Mouse (Mus musculus): Measurements from ENCODE around the gene Mta2. TPM values are rescaled to one million over a fixed set of nuclear protein-coding genes. Genes with fewer than 3 reads are reported as not detected.
A peak's percentile ranks its signal among the peaks of the same experiment; 100 is the strongest.

The Mta2 gene
- polyA plus RNA-seq, 1 experiment: 31.0 TPM

DNA sequence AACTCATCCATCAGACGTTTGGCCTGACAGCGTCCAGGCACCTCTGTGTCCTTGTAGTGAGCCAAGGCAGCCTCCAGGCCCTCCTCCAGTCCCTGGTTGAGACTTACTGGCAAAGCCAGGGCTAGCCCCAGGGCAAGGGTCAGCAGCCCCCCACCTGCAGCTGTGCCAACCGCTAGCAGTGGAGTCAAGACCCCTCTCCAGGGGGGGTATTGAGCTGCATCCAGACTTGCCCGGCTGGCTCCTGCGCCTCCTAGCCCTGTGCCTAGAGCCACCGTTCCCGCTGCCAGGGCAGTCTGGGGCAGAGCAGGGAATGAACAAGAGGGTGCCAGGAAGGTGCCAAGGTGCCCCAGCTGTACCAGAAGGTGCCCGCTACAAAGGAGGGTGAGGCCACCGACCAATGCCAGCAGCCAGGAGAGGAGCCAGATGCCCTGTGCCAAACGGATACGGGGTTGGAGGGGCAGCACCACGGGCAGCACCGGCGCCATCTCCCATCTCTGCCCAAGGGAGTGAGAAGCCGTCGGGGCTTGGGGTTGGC is 12.9 kb upstream of the Mta2 start:
- DNase-seq (ENCODE audit: extremely low spot score in 1 of 2, low spot score in 1 of 2): no peak

DNA sequence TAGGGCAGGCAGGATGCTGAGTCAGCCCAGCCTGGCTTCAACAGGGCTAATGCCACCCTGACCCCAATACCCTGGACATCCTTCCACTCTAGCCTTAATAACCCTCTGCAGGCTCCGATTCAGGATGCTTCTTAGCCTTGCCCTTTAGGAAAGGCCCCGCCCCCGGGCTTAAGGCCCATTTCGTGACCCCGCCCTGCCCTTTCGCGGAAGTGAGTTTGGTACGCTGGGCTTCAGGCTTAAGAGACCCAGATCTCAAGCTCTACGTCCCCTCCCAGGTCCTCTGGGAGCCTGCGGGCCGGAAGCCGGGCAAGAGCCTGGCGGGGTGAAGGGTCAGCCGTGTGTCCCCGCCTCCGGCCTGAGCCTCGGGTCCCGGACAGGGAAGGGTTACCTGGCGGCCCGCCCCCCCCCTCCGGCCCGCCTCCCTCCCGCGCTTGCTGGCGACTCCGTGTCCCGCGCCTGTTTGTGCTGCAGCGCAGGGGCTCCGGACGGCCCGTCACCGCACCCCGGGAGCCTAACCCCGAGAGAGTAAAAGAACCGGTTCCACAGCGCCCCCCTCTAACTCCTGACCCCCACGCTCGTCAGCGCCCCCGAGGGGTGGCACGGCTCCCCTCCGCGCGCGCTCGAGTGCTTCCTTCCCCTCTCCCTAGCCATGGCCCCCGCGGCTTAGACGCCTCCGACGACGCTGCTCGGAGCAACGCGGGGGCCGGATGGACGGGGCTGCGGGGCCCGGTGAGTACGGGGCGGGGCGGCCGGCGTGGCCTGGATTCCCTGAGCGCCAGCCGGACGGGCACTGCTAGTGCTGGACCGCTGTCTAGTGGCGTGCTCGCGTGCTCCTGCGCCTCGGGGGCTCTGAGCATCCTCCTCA is 12.2 kb upstream of the Mta2 start, which contains the start of the genes Rom1 and Eml3:
Gene Rom1 (minus strand): TSS at position 133 of the 865 bp plus-strand sequence.
Gene Eml3 (plus strand): TSS at position 329 of the 865 bp plus-strand sequence.
- DNase-seq (ENCODE audit: extremely low spot score in 1 of 2, low spot score in 1 of 2): no peak

DNA sequence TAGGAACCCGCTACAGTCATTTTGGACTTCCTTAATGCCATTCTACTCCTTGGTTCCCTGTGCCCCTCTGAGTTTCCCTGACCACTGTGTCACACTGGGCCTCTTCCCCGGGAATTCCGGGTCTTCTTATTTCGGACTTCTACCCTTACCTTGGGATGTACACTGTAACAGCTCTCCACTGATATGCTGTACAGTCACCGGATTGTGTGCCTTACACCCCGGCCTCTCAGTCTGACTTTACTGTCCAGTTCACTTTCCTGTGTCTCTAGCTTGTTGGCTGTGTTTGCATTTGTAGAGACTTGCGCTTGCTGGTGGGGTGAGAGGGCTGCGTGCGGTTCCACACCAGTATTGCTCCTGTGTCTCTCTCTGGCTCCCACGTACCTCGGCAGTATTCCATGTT is 11.6 kb upstream of the Mta2 start:
- no peak for DNase-seq (ENCODE audit: extremely low spot score in 1 of 2, low spot score in 1 of 2)

- no peak for DNase-seq (ENCODE audit: extremely low spot score in 1 of 2, low spot score in 1 of 2)
These were observed 10.9 kb upstream of the Mta2 start for GRCm38 (mm10) chr19:8930771-8931170.

DNA sequence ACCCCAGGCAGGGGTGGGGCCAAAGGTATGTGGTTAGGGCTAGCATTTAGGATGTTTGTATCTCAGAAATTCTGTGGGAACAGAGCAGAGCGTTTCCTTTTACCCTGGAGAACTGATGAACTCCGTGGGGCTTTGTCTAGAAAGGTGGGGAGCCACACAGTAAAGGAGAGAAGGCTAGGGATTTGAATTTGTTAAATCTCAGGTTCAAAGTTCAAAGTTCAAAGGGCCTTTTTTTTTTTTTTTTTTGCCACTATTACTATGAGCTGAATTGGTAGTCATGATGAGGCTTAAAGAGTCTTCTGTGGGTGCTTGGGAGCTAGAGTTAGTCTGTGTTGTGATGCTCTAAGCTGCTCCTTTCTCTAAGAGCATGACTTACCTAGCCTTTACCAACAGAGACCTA is 4.9 kb upstream of the Mta2 start:
- no peak for DNase-seq (ENCODE audit: extremely low spot score in 1 of 2, low spot score in 1 of 2)

- DNase-seq (ENCODE audit: extremely low spot score in 1 of 2, low spot score in 1 of 2): no peak
These were observed 1.0 kb upstream of the Mta2 start for GRCm38 (mm10) chr19:8940526-8941133.

GRCm38 (mm10) chr19:8941136-8941514 is 550 bp upstream of the Mta2 start:
- DNase-seq (ENCODE audit: extremely low spot score in 1 of 2, low spot score in 1 of 2): no peak

- no peak for DNase-seq (ENCODE audit: extremely low spot score in 1 of 2, low spot score in 1 of 2)
These were observed 745 bp downstream of the Mta2 start for GRCm38 (mm10) chr19:8942276-8942964.

GRCm38 (mm10) chr19:8943047-8943446 is 1.4 kb downstream of the Mta2 start:
- no peak for DNase-seq (ENCODE audit: extremely low spot score in 1 of 2, low spot score in 1 of 2)

DNA sequence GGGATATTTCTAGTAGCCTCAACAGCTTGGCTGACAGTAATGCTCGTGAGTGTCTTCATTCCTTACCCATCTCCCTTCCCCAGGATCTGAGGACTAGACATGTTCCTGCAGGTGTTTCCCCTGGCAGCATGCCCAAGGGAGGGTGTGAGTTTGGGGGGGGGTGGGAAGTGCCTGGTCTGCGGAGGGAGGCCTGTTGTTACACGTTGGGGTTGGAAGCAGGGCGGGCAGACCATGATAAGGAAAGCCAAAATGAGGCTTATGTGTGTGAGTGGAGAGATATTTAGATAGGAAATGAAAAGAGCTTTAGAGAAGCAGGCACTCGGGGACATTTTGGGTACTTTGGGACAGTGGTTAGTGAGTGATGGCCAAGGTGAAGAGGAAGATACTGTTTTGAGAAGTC is 2.4 kb downstream of the Mta2 start:
- no peak for DNase-seq (ENCODE audit: extremely low spot score in 1 of 2, low spot score in 1 of 2)

- no peak for DNase-seq (ENCODE audit: extremely low spot score in 1 of 2, low spot score in 1 of 2)
These were observed 3.1 kb downstream of the Mta2 start for GRCm38 (mm10) chr19:8944750-8945149.

DNA sequence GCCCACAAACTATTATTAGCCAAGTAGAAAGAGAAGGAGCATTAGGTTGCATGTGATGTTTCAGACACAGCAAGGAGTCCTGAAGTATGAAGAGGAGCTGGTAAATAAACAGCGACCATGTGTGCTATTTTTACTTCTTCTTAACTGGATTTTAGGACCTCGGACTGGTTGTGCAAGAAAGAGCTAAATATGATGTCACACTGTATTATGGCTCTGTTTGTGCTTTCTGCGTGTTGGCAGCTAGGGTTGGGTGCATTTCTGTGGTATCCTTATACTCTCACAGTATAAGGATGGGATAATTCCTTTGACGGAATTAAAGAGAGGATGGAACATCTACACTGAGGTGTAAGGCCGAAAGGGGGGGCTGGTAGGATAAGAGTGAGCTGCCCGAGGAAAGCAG is 3.6 kb downstream of the Mta2 start:
- no peak for DNase-seq (ENCODE audit: extremely low spot score in 1 of 2, low spot score in 1 of 2)

GRCm38 (mm10) chr19:8946929-8947328 is 5.3 kb downstream of the Mta2 start:
- DNase-seq (ENCODE audit: extremely low spot score in 1 of 2, low spot score in 1 of 2): no peak

- no peak for DNase-seq (ENCODE audit: extremely low spot score in 1 of 2, low spot score in 1 of 2)
These were observed 8.5 kb downstream of the Mta2 start for GRCm38 (mm10) chr19:8950190-8950589.

DNA sequence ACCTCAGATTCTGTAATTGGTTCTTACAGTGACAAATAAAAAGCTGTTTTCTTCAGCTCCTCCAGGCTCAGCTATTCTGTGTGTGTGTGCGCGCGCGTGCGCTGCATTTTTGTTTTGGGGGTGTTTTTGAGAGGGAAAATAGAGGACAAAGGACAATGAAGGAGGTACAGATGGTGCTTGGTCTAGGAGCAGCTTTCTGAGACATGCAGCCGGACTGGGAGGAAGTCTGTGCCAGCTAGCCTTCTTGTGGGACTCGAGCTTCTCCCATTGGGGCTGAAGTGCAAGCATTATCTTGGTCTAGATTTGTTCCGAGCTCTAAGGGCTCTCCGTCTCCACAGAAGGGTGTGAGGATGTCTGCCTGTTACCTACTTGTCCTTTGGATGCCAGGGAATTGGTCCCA is 10.6 kb downstream of the Mta2 start:
- no peak for DNase-seq (ENCODE audit: extremely low spot score in 1 of 2, low spot score in 1 of 2)

GRCm38 (mm10) chr19:8953135-8954039 is 11.7 kb downstream of the Mta2 start, which contains the start of gene Tut1:
Tut1 (plus strand) TSS chr19:8953847.
- DNase-seq (ENCODE audit: extremely low spot score in 1 of 2, low spot score in 1 of 2): peak; percentile 93 to 98

DNA sequence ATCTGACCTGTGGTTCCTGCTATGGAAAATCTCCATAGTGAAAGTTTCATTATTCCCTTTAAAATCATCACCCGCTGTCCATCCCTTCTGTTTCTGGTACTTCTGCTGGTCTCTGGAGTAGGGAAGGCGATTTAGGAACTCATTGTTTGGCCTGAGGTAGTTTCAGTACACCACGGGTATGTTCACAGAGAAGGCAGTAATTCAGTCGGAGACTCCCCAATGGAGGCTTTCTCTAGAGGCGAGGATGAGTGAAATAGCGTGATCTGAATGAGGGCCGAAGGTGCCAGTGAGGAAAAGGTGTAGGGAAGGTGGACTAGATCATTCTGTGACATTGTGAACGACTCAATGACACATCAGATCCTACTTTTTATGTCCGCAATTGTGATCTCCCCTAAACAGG is 12.5 kb downstream of the Mta2 start:
- no peak for DNase-seq (ENCODE audit: extremely low spot score in 1 of 2, low spot score in 1 of 2)

- no peak for DNase-seq (ENCODE audit: extremely low spot score in 1 of 2, low spot score in 1 of 2)
These were observed 20.6 kb downstream of the Mta2 start for GRCm38 (mm10) chr19:8962256-8962655.

GRCm38 (mm10) chr19:8965075-8965474 is 23.4 kb downstream of the Mta2 start:
- no peak for DNase-seq (ENCODE audit: extremely low spot score in 1 of 2, low spot score in 1 of 2)

- no peak for DNase-seq (ENCODE audit: extremely low spot score in 1 of 2, low spot score in 1 of 2)
These were observed 24.1 kb downstream of the Mta2 start for GRCm38 (mm10) chr19:8965771-8966170.

Data from frontal cortex, adult 2 months (tissue).